Mouse (Mus musculus) ZHBTc4 (cell line): ENCODE measurements at regions not wholly inside any gene's neighbourhood (a gene's known extent, or its start where the extent isn't known, plus 50 kb on each side); places are given as distances from the start of the nearest gene placed in this dataset.

Experiments used
- DNase-seq: peaks from one replicate; pipeline ENCODE4 v3.0.0-alpha.2; 2011; ENCODE audit warnings: low read depth, low spot score

DNA sequence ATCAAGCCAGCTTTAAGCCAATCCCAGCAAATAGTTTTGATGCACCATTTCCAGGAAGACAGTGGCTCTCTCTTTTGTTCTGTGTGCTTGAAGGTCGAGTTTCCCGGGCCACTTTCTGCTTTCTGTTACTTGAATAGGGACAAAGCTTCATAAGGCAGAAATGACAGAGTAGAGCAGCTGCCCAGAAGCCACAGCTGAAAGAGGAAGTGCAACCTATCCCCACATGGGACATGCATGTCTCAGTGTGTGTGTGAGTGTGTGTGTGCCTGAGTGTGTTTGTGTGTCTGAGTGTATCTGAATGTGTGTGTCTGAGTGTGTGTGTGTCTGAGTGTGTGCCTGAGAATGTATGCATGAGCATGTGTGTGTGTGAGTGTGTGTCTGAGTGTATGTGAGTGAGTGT lies 120.2 kb upstream of the Rreb1 start:
- DNase-seq: no peak

DNA sequence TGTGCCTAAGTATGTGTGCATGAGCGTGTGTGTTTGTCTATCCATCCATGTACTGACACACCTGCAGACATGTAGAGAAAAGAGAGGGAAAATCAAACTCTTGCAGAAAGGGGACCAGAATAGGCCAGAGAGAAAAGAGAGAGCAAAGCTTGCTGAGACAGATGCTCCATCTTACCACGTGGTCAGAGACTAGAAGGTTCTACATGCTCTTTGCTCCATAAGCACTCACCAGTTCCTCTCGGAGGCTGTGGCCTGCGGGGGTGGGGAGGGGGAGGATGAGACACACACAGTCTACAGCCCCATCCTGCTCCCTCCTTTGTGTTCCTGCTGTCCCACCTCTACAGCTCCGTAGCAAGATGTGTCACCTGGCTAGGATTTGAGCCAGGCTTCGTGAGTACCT lies 119.7 kb upstream of the Rreb1 start:
- no peak for DNase-seq

DNA sequence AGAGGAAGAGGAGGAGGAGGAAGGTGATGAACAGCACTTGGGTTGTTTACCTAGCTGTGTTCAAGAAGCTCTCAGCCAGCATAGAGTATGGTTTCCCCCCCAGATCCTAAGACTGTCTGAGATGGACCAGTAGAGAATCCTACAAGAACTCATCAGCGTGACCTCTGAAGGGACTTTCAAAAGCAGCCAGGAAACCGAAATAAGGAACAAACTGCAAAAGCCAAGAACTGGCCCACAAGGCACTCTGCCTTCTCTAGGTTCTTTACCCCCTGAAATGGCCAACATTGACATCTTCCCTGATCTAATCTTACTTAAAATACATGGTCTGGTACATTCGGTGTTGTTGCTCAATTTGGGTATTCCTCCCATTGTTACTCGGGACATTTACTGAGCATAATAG lies 118.1 kb upstream of the Rreb1 start:
- no peak for DNase-seq

DNA sequence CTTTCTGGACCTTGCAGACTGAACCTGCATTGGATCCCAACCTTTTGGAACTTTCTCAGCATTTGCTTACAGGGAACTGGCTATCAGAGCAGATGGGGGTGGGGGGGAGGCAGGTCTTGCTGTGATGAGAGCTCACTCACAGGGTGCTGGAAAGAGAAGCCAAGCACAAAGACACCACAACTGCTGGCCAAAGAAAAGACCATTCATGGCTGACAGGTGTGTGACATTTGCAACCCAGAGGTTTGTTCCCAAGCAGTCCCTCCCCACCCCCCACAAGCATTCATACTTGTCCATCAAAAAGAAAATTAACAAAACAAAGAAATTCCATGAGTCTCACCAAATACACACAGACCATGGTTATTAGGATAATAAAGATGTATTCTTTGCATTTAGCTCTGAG lies 117.5 kb upstream of the Rreb1 start:
- no peak for DNase-seq

DNA sequence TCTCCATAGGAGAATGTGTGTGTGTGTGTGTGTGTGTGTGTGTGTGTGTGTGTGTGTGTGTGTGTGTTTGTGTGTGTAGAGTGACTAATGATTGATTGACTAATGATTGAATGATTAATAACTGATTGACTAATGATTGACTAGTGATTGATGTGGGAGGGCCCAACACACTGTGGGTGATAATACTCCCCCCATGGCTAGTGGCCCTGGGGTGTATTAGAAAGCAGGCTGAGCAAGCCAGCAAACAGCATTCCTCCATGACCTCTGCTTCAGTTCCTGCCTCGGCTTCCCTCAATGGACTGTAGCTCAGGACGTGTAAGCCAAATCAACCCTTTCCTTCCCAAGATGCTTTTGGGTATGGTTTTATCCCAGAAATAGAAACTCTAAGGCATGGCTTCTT lies 114.1 kb upstream of the Rreb1 start:
- no peak for DNase-seq

DNA sequence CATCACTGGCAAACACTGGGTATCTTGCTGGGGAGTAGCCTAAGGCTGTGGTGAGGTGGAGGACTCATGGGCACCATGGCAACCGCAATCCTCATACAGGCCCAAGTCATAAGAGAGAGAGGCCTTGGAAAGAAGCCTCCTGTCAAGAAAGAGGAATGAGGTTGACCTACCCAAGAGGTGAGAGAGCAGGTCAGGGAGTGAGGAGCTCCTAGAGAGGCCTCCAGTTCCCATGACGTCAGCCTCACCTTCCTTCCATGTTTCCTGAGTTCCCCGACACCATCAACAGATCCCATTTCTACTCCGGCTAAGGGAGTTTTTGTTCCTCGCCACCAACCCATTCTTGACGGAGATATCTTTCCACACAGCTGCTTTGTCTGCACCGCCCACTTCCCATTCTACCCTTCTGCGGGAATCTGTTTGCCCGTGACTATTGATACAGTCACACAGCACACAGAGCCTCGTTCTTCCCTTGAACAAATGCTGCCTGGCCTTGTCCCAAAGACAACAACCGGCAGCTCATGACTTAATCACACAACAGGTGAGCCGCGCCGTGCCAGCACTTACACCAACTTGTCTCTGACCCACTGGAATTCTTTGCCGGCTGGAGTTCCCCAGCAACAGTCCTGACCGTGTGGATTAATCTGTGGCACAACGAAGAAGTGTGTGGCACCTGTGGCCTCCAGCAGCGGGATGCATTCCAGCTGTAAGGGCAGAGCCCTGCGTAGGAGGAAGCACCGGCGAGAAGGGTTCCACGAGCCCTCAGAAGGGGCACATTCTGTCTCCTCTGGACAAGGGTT lies 111.8 kb upstream of the Rreb1 start:
- peak; percentile 25 for DNase-seq

DNA sequence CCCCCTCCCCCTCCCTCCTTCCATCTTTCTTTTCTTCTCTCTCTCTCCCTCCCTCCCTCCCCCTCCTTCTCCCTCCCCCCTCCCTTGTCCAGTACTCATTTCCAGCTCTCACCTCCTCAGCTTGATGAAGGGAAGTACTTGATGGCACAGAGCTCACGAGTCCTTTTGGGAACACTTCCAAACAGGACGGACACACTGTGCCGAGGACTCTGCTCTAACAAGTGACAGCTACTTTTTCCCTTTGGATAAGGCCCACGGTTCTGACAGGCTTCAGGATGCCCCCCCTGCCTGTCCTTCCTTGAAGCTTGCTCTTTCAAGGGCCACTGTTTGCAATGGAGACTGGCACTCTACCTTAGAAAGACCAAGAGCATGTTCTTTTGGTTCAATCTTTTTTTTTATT lies 110.8 kb upstream of the Rreb1 start:
- no peak for DNase-seq

DNA sequence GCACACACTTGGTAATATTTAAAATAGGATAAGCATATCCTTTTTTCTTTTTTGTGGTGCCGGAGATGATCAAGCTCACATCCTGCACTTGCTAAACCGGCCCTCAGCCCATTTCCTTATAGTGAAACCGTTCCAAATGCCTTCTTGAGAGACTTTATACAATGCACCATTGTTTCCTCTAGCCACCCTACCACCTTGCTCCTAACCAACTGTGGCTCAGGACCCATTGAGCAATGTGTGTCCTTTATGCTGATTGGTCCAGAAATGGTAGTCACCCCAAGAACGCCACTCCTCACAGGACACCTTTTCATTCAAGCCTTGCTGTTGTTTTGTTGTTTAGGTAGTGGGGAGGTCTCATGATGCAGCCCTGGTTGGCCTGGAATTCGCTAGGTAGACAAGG lies 110.3 kb upstream of the Rreb1 start:
- no peak for DNase-seq

DNA sequence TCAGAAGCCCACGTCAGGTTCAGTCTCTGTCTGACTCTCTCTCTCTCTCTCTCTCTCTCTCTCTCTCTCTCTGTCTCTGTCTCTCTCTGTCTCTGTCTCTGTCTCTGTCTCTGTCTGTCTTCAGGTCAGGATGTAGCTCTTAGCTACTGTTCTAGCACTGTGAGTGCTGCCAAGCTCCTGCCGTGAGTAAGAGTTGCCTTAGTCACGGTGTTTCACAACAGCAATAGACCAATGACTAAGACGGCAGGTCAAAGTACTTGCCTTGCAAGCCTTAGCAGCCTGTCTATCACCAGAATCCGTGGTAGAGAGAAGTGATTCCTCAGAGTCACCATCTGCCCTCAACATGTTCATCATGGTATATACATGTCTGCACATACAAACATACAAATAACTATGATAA lies 107.1 kb upstream of the Rreb1 start:
- no peak for DNase-seq

DNA sequence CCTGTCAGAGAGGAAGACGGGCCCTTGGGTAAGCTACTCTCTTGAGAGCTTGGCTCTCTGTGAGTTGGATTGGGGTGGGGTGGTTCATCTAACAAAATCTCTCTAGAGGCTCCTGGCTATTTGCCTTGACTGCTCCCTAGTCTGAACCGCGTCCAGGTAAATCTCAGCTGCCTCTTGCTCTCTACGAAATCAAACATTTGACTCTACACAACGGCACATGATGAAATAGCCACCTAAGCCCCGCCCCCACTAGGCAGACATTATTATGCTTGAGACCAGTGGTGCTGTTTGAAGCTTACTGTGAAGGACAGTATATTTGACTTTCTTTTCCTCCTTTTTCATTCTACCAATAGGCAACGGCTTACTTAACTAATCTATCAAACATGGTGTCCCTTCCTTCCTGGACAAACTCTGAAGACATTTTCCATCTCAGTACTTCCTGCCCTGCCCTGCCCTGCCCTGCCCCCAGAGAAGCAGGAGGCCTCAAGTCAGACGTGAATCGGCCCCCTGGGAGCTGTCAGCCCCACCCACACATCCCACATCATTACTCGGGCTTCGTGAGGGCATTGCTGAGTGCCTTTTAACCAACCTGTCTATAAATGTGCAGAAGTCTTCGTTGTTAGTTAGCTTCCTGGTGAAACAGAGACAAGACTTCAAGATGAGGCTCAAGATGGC lies 103.4 kb upstream of the Rreb1 start:
- no peak for DNase-seq

DNA sequence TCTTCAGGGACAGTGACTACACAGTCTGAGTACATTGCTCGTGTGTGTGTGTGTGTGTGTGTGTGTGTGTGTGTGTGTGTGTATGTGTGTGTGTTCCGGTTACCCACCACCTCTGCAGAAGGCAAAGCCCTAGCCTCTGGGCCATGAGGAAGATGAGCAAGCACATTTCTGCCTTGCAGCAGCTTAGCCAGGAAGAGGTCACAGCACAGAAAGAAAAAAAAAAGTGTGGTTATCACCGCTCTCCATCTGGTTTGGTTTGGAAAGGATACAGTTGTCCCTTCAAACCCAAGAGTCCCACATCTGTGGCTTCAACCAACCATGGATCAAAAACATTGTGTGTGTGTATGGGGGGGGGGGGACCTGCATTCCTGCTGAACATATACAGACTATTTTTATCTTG lies 102.5 kb upstream of the Rreb1 start:
- no peak for DNase-seq

DNA sequence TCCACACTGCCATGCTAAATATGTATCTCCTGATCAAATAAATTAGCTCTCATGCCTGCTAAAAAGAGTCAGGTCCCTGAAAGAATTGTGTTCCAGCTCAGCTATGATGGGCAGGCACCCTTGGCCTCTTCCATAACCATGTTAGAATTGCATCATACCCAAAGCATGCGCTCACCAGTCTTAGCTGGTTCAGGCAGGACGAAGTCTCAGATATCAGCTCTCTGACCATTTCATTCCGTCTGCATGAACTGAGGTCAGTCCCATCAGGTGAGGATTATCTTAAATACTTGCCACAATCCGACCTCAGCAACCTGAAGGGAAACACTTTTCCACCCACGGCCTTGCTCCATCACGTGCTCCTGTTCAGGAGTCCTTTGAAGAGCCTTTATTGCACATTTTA lies 101.3 kb upstream of the Rreb1 start:
- DNase-seq: no peak

DNA sequence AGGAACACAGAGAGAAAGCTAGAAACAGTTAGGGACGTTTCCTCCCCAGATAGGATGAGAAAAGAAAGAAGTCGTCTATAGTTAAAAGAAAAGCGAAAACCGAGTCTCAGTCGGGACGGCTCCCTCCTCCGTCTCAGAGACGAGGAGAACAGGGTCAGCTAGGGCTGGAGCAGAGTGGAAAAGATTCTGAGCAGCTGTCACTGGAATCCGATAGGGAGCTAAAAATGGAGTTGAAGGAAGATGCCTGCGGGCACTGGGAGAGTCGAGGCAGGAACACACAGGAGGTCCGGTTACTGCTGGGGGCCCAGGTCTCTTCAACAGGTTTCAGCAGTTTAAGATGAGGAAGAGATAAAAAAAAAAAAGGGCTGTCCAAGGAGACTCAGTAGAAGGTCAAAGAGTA lies 99.9 kb upstream of the Rreb1 start:
- no peak for DNase-seq

DNA sequence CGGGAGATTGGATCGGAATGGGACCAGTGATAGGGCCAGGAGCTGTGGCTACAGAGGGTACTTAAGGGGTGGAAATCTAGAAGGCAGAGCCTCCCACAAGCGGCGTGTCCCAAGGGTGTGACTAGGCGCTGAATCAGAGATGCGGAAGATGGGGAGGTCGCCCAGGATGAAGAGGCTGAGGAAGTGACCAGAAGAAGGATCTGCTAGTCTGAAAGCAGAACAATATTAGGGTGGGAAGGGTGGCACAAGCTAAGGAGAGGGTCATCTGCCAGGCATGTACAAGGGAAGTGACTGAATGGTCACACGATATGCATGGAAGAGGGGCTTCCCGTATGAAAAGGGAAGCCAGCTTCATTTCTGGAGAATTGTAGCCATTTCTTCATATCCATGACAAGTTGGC lies 99.4 kb upstream of the Rreb1 start:
- DNase-seq: no peak

DNA sequence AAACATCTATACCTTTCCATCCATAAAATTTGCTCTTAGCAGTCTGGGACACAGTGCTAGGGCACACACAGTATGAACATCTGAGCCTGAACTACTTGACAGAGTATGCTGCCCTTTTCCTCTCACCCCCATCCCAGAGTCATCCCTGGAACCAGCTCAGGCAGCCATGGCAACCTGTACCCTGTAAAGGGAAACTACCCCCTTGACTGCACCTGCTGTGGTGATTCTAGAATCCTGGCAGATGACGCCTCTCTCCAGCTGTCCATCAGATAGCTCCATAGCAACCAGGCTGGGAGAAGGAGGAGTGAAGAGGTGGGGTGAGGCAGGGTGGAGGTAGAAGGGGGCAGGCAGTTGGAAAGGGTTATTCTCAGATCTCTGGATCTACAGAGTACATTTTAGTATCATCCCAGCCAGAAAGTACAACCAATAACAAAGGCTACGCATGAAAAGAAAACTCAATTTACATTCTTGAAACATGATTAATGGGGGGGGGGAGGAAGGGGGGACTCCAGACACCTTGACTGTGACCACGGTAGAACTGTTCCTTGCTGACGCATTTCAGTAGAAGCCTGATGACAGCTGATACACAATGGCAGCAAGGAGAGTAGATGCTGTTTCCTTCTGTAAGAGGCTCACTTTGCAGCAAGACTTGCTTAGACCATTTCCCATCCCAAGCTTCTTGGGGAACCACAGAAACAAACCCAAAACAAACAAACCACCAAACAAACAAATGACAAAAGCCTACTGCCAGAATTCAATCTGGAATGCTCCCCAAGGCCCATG lies 97.2 kb upstream of the Rreb1 start:
- DNase-seq: peak; percentile 14

DNA sequence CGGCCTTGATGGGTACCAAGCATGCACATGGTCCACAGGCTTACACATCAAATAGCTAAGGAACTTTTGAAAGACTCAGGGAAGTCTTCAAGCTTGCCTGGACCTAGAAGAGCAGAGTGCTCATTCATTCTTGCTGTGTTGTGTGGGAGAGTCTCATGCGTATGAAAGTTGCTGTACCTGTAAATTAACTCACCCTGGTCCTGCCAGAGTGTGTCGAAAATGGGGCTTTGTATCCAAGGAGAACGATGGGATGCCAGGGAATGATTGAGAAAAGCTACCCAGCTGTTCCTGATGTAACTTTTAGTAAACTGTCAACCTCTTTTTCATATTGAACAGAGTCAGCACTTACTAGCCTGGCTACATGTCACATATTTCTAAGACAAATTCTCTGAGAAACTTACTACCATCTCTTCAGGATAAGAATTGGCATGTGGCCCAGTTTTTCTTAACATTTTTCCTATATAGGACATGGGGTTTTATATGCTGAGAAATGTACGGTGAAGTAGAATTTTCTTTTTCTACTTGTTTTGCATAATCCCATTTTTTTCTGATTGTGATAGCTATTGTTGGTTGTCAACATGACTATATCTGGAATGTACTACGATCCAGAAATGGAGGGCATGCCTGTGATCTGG lies 95.0 kb upstream of the Rreb1 start:
- no peak for DNase-seq

DNA sequence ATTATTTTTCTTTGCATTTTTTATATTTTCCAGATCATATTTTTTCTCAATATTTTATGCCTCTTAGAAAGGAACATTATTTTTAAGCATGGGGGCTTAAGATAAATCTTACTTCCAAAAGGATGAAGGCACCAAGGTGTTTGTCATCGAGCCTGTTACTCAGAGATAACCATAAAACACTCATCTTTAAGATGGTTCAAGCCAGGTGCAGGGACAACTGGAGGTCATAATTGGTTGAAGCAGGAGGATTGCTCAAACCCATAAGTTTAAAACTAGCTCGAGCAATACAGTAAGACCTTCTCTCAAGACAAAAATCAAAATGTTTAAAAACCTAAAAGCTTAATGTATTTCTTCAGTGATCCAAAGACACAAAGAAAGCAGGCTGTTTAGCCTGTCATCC lies 92.6 kb upstream of the Rreb1 start:
- DNase-seq: no peak

DNA sequence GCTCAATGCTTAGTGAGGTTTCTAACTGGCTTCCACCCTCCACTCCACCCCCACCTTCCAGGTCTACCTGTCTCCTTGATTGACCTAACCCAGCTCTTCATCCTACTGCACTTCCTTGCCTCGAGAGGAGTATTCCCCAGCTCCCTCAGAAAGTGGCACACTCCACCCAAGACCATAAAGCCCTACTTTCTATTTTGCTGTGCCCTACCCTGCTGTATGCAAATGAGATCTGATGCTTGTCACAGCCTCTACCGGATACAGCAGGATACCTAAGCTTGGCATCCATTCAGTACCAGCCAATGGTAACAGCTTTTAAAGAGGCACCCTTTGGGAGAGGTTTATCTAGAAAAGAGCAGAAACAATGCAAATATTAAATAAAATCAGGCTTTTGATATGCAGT lies 92.1 kb upstream of the Rreb1 start:
- DNase-seq: no peak

DNA sequence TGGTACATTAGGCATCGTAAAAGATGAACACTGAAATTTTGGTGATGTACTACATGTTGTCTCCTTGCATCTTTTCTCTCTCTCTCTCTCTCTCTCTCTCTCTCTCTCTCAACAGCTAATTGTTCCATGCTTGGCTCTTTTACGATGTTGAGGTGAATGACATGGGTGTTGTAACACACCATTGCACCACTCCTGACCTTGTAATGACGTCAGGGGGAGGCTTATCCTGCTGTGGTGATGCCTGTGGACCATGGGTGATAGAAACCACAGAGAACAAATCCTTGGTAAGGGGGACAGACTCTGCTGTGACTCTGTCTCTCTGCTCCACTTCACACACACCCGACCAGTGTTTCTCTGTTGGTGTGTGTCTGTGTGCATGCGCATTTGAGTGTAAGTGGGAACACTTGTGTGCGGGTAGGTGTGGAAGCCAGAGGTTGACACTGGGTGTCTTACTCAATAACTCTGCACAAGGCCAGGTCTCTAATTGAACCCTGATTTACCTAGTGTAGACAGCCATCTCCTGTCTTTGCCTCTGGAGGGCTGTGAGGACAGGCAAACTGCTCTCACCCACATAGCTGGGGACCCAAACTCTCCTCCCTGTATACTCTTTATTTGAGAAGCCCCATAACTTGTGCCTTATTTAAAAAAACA lies 88.9 kb upstream of the Rreb1 start:
- no peak for DNase-seq

DNA sequence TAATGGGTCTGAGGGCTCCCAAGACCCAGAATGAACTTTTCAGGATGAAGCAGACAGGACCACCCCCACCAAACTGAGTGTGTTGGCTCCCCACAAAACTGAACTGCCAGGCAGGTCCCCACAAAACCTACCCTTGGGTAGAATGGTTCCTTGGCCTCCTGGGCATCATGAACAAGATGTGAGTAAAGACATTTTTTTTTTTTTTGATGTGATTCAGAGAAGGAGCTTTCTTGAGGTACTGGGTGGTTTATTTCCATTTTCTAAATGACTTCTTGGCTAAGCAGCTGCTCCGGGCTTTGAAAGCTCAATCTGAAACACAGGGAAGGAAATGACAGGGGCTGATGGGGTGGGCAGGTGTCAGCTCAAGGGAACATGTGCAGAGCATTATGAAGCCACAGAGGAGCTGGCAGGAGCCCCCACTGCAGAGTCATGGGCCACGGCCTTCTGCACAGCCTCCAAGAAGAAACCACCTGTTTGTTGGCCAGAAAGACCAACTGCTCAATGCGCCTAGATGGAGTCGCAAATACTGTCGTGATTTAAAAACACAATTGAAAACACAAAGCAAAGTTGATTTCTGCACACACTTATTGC lies 86.2 kb upstream of the Rreb1 start:
- DNase-seq: no peak

DNA sequence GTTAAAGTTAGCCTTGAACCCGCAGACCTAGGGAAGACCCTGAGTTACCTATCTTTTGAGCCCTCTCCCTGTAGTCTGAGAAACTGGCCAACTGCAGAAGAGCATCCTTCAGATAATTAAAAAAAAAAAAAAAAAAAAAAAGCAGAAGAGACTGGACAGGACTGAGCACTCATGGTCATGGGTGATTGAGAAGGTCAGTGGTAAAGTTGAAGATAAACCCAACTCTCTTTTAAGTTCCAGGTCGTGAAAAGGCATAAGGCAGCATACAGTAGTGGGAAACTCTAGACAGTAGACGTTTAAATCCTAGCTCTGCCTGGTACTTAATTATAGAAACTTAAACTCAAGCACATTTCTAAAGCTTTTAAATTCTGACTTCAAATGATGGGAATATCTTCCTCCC lies 84.6 kb upstream of the Rreb1 start:
- DNase-seq: no peak
